Mouse (Mus musculus): ENCODE results near the gene Fam160b1.

DNA sequence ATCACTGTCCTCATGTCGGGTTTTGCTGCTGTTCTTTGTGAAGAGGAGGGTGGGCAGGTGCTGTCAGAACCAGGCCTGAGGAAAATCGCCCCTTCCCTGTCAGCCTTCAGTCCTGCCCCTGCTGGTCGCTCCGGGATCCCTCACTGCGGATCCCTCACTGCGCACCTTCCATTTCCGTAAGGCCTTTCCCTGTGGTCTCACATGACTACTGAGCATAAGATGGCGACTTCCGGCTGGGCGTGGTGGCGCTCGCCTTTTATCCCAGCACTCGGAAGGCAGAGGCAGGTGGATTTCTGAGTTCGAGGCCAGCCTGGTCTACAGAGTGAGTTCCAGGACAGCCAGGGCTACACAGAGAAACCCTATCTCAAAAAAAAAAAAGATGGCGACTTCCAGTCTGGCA lies 64.8 kb downstream of the Fam160b1 start:
- TF ChIP-seq CTCF (conservative IDR thresholded peaks at IDR 0.05; ENCODE audit: insufficient read depth, insufficient read length, low read depth, low read length) (no peak), POLR2A (IDR thresholded peaks at IDR 0.05; ENCODE audit: low read depth, low read length) (no peak)
